Mouse (Mus musculus): Measurements from ENCODE around the gene Fmo9.

The Fmo9 gene

GRCm38 (mm10) chr1:166681745-166682144 is at the start of gene Fmo9:
Fmo9 (minus strand) TSS chr1:166681845.
- ATAC-seq (ENCODE audit: insufficient number of reproducible peaks, low FRiP score, low TSS enrichment) = no peak

GRCm38 (mm10) chr1:166730886-166731285 is 49.2 kb upstream of the Fmo9 start:
- ATAC-seq (ENCODE audit: insufficient number of reproducible peaks, low FRiP score, low TSS enrichment) = no peak

GRCm38 (mm10) chr1:166730215-166730614 is 48.6 kb upstream of the Fmo9 start:
- ATAC-seq (ENCODE audit: insufficient number of reproducible peaks, low FRiP score, low TSS enrichment) = no peak

GRCm38 (mm10) chr1:166710861-166711260 is 29.2 kb upstream of the Fmo9 start:
- no peak for ATAC-seq (ENCODE audit: insufficient number of reproducible peaks, low FRiP score, low TSS enrichment)

- ATAC-seq (ENCODE audit: insufficient number of reproducible peaks, low FRiP score, low TSS enrichment) = no peak
Observed at GRCm38 (mm10) chr1:166702270-166702912, 20.7 kb upstream of the Fmo9 start.

- no peak for ATAC-seq (ENCODE audit: insufficient number of reproducible peaks, low FRiP score, low TSS enrichment)
Observed at GRCm38 (mm10) chr1:166669264-166669663, 12.4 kb downstream of the Fmo9 start.

- no peak for ATAC-seq (ENCODE audit: insufficient number of reproducible peaks, low FRiP score, low TSS enrichment)
Observed at GRCm38 (mm10) chr1:166660800-166661199, 20.8 kb downstream of the Fmo9 start.

GRCm38 (mm10) chr1:166647593-166647992 is 34.1 kb downstream of the Fmo9 start, which contains the start of gene Gm4847:
Gm4847 (minus strand) TSS chr1:166647693.
- ATAC-seq (ENCODE audit: insufficient number of reproducible peaks, low FRiP score, low TSS enrichment) = no peak
